Mouse (Mus musculus) ES-E14 (cell line): ENCODE data around the gene Dcdc2a. TPM values are rescaled to one million over a fixed set of nuclear protein-coding genes. Genes with fewer than 3 reads are reported as not detected.

Experiments
- DNase-seq: peaks from one replicate; pipeline ENCODE4 v3.0.0-alpha.2; 2013; ENCODE audit warnings: low read depth, low spot score
- H3K27ac ChIP-seq: 2 replicates; pipeline ENCODE4 v1.5.1; 2012; ENCODE audit warnings: low read depth, mild to moderate bottlenecking, low read length, moderate library complexity, mixed read lengths; ENCODE audit not compliant: poor library complexity, insufficient read depth, severe bottlenecking
- H3K36me3 ChIP-seq: 2 replicates; pipeline ENCODE4 v1.6.1; 2012; ENCODE audit warnings: mild to moderate bottlenecking, low read length, moderate library complexity, mixed read lengths; ENCODE audit not compliant: control insufficient read depth, poor library complexity, insufficient read depth, severe bottlenecking
- H3K4me1 ChIP-seq, 2 experiments: fragments of 150-350 bp in 1 of 2; sonication (generic) in 1 of 2; 2 replicates each; pipeline ENCODE4 v1.6.1; 2012; ENCODE audit warnings: low read length in 2 of 2, mild to moderate bottlenecking in 1 of 2, mixed read lengths in 1 of 2; ENCODE audit not compliant: control insufficient read depth in 2 of 2, insufficient read depth in 2 of 2, poor library complexity in 1 of 2
- H3K4me3 ChIP-seq, 2 experiments: fragments of 150-350 bp in 1 of 2; sonication (generic) in 1 of 2; 2 replicates each; pipeline ENCODE4 v1.5.1; 2012; ENCODE audit warnings: low read length in 2 of 2, low read depth in 1 of 2, mild to moderate bottlenecking in 1 of 2, mixed read lengths in 1 of 2; ENCODE audit not compliant: insufficient read depth in 1 of 2, poor library complexity in 1 of 2, severe bottlenecking in 1 of 2
- H3K9ac ChIP-seq: 2 replicates; pipeline ENCODE4 v1.6.1; 2012; ENCODE audit warnings: low read depth, mild to moderate bottlenecking, low read length, mixed read lengths; ENCODE audit not compliant: poor library complexity, insufficient read depth, severe bottlenecking
- H3K9me3 ChIP-seq: fragments of 150-350 bp; sonication (generic); 2 replicates; pipeline ENCODE4 v1.6.1; 2012; ENCODE audit warnings: low read depth, mild to moderate bottlenecking, low read length; ENCODE audit not compliant: control insufficient read depth, insufficient read depth
- CHD2 ChIP-seq: IDR thresholded peaks from 2 replicates; pipeline ENCODE4 v1.6.1; 2014; ENCODE audit warnings: mild to moderate bottlenecking, low read depth, low read length, inconsistent platforms
- HCFC1 ChIP-seq: IDR thresholded peaks from 2 replicates; pipeline ENCODE4 v1.6.1; 2012; ENCODE audit warnings: low read length, inconsistent platforms, borderline replicate concordance; ENCODE audit not compliant: insufficient read depth
- MAFK ChIP-seq: IDR thresholded peaks from 2 replicates; pipeline ENCODE4 v1.6.1; 2014; ENCODE audit warnings: mild to moderate bottlenecking, low read depth, low read length, inconsistent platforms; ENCODE audit not compliant: insufficient read depth
- ZC3H11A ChIP-seq: IDR thresholded peaks from 2 replicates; pipeline ENCODE4 v1.6.1; 2012; ENCODE audit warnings: low read depth, mild to moderate bottlenecking, inconsistent platforms, low read length, borderline replicate concordance
- ZNF384 ChIP-seq: IDR thresholded peaks from 2 replicates; pipeline ENCODE4 v1.6.1; 2012; ENCODE audit warnings: low read depth, low read length, inconsistent platforms
- in situ Hi-C, 2 experiments: fragments of 600-800 bp; cut with MboI; formaldehyde crosslinking; loops; one replicate each; pipeline ENCODE4 v1.15.1; 2025; ENCODE audit warnings: low sequenced_read_pairs in 2 of 2, inconsistent platforms in 1 of 2; ENCODE audit not compliant: unreplicated experiment in 2 of 2
- total RNA-seq: library from RNA; depleted of rRNA; stranded (reverse); fragments of 300-350 nt; gene quantifications from 2 replicates; pipeline ENCODE4 v1.2.3, GENCODE M21; 2012

Gene Dcdc2a
- total RNA-seq, 1 experiment = 0.67 TPM

- in situ Hi-C loops = no loop called here
- Histone ChIP-seq H3K27ac (no peak overlapping the region), H3K36me3 (no peaks in the 10 kb centered on the region), H3K4me1 (no peaks in the 10 kb centered on the region), H3K9ac (no peak overlapping the region), H3K9me3 (no peaks in the 10 kb centered on the region), H3K4me3 (no peak overlapping the region)
- no peak for DNase-seq
- TF ChIP-seq HCFC1 (no peak), MAFK (no peak), ZNF384 (no peak), ZC3H11A (no peak)
These were observed 49.9 kb downstream of the Dcdc2a start for GRCm38 (mm10) chr13:25105671-25106070.

DNA sequence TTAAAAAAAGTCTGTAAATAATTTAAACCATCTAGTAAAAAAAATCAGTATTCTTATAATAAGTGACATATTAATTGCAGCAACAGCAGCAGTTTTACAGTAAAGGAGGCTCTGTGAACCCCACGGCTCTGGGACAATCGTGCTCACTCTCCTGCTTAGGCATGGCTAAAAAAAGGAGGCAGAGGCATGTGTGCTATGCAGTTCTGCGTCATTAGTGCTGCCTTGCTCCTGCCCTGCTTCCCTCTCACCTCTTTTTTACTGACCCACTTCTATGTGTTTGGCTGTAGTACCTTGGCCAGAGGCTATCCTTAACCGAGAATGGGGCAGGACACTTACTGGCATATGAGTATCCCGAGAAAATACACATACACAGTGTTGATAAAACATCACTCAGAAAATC lies 50.9 kb downstream of the Dcdc2a start:
- no peak overlapping the region for H3K9ac ChIP-seq
- TF ChIP-seq ZNF384 (no peak), HCFC1 (no peak), CHD2 (no peak), ZC3H11A (no peak), MAFK (no peak)
- H3K36me3 ChIP-seq = no peaks in the 10 kb centered on the region
- in situ Hi-C loops = no loop called here
- no peaks in the 10 kb centered on the region for H3K9me3 ChIP-seq
- no peaks in the 10 kb centered on the region for H3K4me1 ChIP-seq
- H3K27ac ChIP-seq = no peak overlapping the region
- H3K4me3 ChIP-seq = no peak overlapping the region
- no peak for DNase-seq

- in situ Hi-C loops = no loop called here
- Histone ChIP-seq H3K9ac (no peak overlapping the region), H3K4me3 (no peak overlapping the region), H3K4me1 (no peaks in the 10 kb centered on the region), H3K9me3 (no peaks in the 10 kb centered on the region), H3K27ac (no peak overlapping the region), H3K36me3 (no peaks in the 10 kb centered on the region)
- no peak for TF ChIP-seq MAFK
- TF ChIP-seq HCFC1 = no peak
- no peak for TF ChIP-seq ZC3H11A
- no peak for TF ChIP-seq CHD2
- TF ChIP-seq ZNF384 = no peak
- DNase-seq = no peak
These were observed 52.5 kb downstream of the Dcdc2a start for GRCm38 (mm10) chr13:25108353-25108752.

- in situ Hi-C loops = no loop called here
- DNase-seq = no peak
- TF ChIP-seq ZNF384 (no peak), CHD2 (no peak), HCFC1 (no peak), ZC3H11A (no peak), MAFK (no peak)
- Histone ChIP-seq H3K9me3 (no peaks in the 10 kb centered on the region), H3K4me1 (peaks cover 0 to 1% of the 10 kb centered on the region in 2 experiments; a peak in 1 of 4 replicates), H3K27ac (no peak overlapping the region), H3K36me3 (no peaks in the 10 kb centered on the region), H3K9ac (no peak overlapping the region), H3K4me3 (no peak overlapping the region)
These were observed 54.8 kb downstream of the Dcdc2a start for GRCm38 (mm10) chr13:25110592-25111095.
